Mouse (Mus musculus): ENCODE data around the gene Six5. TPM values are rescaled to one million over a fixed set of nuclear protein-coding genes. Genes with fewer than 3 reads are reported as not detected.

Six5 gene
- polyA plus RNA-seq, 1 experiment = 14.1 TPM

GRCm38 (mm10) chr7:19127744-19128143, 33.4 kb downstream of the Six5 start:
- no peaks in the 10 kb centered on the region for H3K27me3 ChIP-seq (replicated peaks; ENCODE audit: control insufficient read depth, insufficient read depth, low read length)
- DNase-seq = no peak
- TF ChIP-seq POLR2A (IDR thresholded peaks at IDR 0.05; ENCODE audit: low read depth, low read length) (no peak), CTCF (conservative IDR thresholded peaks at IDR 0.05; ENCODE audit: insufficient read depth, insufficient read length, low read depth, low read length) (no peak)
- H3K27ac ChIP-seq (ENCODE audit: insufficient read depth, low read depth, low read length) = no peak overlapping the region
- H3K36me3 ChIP-seq (ENCODE audit: control insufficient read depth, insufficient read depth, low read length) = no peaks in the 10 kb centered on the region
- no peak overlapping the region for H3K4me3 ChIP-seq (ENCODE audit: insufficient read depth, low read depth, low read length)
- 77% methylated on average over 5 of the region's 5 CpGs for WGBS
- H3K4me1 ChIP-seq (ENCODE audit: control insufficient read depth, insufficient read depth, low read length) = peaks cover 15% of the 10 kb centered on the region; the same call in 1 of the 2 replicates

- TF ChIP-seq CTCF (conservative IDR thresholded peaks at IDR 0.05; ENCODE audit: insufficient read depth, insufficient read length, low read depth, low read length) (no peak), POLR2A (IDR thresholded peaks at IDR 0.05; ENCODE audit: low read depth, low read length) (no peak)
These were observed 35.0 kb downstream of the Six5 start for GRCm38 (mm10) chr7:19129396-19129795.

GRCm38 (mm10) chr7:19130657-19131056, 36.3 kb downstream of the Six5 start:
- H3K27ac ChIP-seq (ENCODE audit: insufficient read depth, low read depth, low read length) = peak overlapping the region; percentile 91; the same call in 1 of the 2 replicates
- H3K36me3 ChIP-seq (ENCODE audit: control insufficient read depth, insufficient read depth, low read length) = no peaks in the 10 kb centered on the region
- 19% methylated on average over 4 of the region's 4 CpGs for WGBS
- peaks cover 7% of the 10 kb centered on the region; the same call in 1 of the 2 replicates for H3K4me1 ChIP-seq (ENCODE audit: control insufficient read depth, insufficient read depth, low read length)
- no peaks in the 10 kb centered on the region for H3K27me3 ChIP-seq (replicated peaks; ENCODE audit: control insufficient read depth, insufficient read depth, low read length)
- TF ChIP-seq POLR2A (IDR thresholded peaks at IDR 0.05; ENCODE audit: low read depth, low read length) (no peak), CTCF (conservative IDR thresholded peaks at IDR 0.05; ENCODE audit: insufficient read depth, insufficient read length, low read depth, low read length) (0 out of 2 replicates have a peak, but pooled peaks have one; percentile 3)
- no peak overlapping the region for H3K4me3 ChIP-seq (ENCODE audit: insufficient read depth, low read depth, low read length)
- no peak for DNase-seq

More at GRCm38 (mm10) chr7:19129396-19129795, 35.0 kb downstream of the Six5 start:
- H3K36me3 ChIP-seq (ENCODE audit: control insufficient read depth, insufficient read depth, low read length) = no peaks in the 10 kb centered on the region
- no peak for DNase-seq
- H3K27ac ChIP-seq (ENCODE audit: insufficient read depth, low read depth, low read length) = no peak overlapping the region
- no peak overlapping the region for H3K4me3 ChIP-seq (ENCODE audit: insufficient read depth, low read depth, low read length)
- H3K4me1 ChIP-seq (ENCODE audit: control insufficient read depth, insufficient read depth, low read length) = peaks cover 9% of the 10 kb centered on the region; the same call in 1 of the 2 replicates
- WGBS = 91% methylated on average over 5 of the region's 5 CpGs
- no peaks in the 10 kb centered on the region for H3K27me3 ChIP-seq (replicated peaks; ENCODE audit: control insufficient read depth, insufficient read depth, low read length)

GRCm38 (mm10) chr7:19131324-19131848, 37.0 kb downstream of the Six5 start:
- WGBS = under 1% methylated on average over 39 of the region's 39 CpGs
- TF ChIP-seq CTCF (conservative IDR thresholded peaks at IDR 0.05; ENCODE audit: insufficient read depth, insufficient read length, low read depth, low read length) (peak; percentile 66), POLR2A (IDR thresholded peaks at IDR 0.05; ENCODE audit: low read depth, low read length) (no peak)
- peaks cover 7% of the 10 kb centered on the region; the same call in 1 of the 2 replicates for H3K4me1 ChIP-seq (ENCODE audit: control insufficient read depth, insufficient read depth, low read length)

GRCm38 (mm10) chr7:19136168-19136567, 41.8 kb downstream of the Six5 start:
- no peak for TF ChIP-seq POLR2A (IDR thresholded peaks at IDR 0.05; ENCODE audit: low read depth, low read length)
- TF ChIP-seq CTCF (conservative IDR thresholded peaks at IDR 0.05; ENCODE audit: insufficient read depth, insufficient read length, low read depth, low read length) = no peak
- no peak overlapping the region for H3K27ac ChIP-seq (ENCODE audit: insufficient read depth, low read depth, low read length)
- peaks cover 1% of the 10 kb centered on the region; the same call in 1 of the 2 replicates for H3K36me3 ChIP-seq (ENCODE audit: control insufficient read depth, insufficient read depth, low read length)
- DNase-seq = no peak
- 98% methylated on average over 13 of the region's 13 CpGs for WGBS
- H3K4me1 ChIP-seq (ENCODE audit: control insufficient read depth, insufficient read depth, low read length) = peaks cover 3% of the 10 kb centered on the region; the same call in 1 of the 2 replicates
- H3K4me3 ChIP-seq (ENCODE audit: insufficient read depth, low read depth, low read length) = no peak overlapping the region
- H3K27me3 ChIP-seq (replicated peaks; ENCODE audit: control insufficient read depth, insufficient read depth, low read length) = no peaks in the 10 kb centered on the region

More at GRCm38 (mm10) chr7:19131324-19131848, 37.0 kb downstream of the Six5 start:
- Histone ChIP-seq H3K4me3 (ENCODE audit: insufficient read depth, low read depth, low read length) (peak overlapping the region; percentile 54), H3K36me3 (ENCODE audit: control insufficient read depth, insufficient read depth, low read length) (peaks cover 1% of the 10 kb centered on the region; the same call in 1 of the 2 replicates), H3K27me3 (replicated peaks; ENCODE audit: control insufficient read depth, insufficient read depth, low read length) (no peaks in the 10 kb centered on the region), H3K27ac (ENCODE audit: insufficient read depth, low read depth, low read length) (peak overlapping the region; percentile 91)
- DNase-seq = peak; percentile 99

GRCm38 (mm10) chr7:19136673-19137334, 42.4 kb downstream of the Six5 start:
- no peak overlapping the region for H3K27ac ChIP-seq (ENCODE audit: insufficient read depth, low read depth, low read length)
- 91% methylated on average over 38 of the region's 38 CpGs for WGBS
- peaks cover 1% of the 10 kb centered on the region; the same call in 1 of the 2 replicates for H3K36me3 ChIP-seq (ENCODE audit: control insufficient read depth, insufficient read depth, low read length)
- peaks cover 2% of the 10 kb centered on the region; the same call in 1 of the 2 replicates for H3K4me1 ChIP-seq (ENCODE audit: control insufficient read depth, insufficient read depth, low read length)
- TF ChIP-seq POLR2A (IDR thresholded peaks at IDR 0.05; ENCODE audit: low read depth, low read length) (no peak), CTCF (conservative IDR thresholded peaks at IDR 0.05; ENCODE audit: insufficient read depth, insufficient read length, low read depth, low read length) (no peak)
- no peaks in the 10 kb centered on the region for H3K27me3 ChIP-seq (replicated peaks; ENCODE audit: control insufficient read depth, insufficient read depth, low read length)
- DNase-seq = no peak
- H3K4me3 ChIP-seq (ENCODE audit: insufficient read depth, low read depth, low read length) = no peak overlapping the region

DNA sequence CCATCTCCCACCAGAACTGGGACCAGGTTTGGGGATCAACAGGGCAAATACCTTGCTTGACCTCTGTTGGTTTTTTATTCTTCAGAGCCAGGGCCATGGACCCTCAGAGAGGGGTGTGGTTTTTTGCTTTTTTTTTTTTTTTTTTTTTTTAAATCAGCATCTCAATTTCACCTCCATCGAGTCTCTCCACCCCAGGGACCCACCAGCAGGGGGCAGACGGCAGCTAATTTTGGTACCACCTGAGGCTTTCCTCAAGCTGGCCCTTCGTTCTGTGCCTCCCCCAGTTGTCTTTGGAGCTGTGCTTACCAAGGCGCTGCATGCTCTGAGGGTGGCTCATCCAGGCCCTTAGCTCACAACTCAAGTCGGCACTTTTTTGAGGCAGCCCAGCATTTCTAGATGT, 43.0 kb downstream of the Six5 start:
- DNase-seq = peak; percentile 54
- Histone ChIP-seq H3K36me3 (ENCODE audit: control insufficient read depth, insufficient read depth, low read length) (peaks cover 1% of the 10 kb centered on the region; the same call in 1 of the 2 replicates), H3K27me3 (replicated peaks; ENCODE audit: control insufficient read depth, insufficient read depth, low read length) (no peaks in the 10 kb centered on the region), H3K27ac (ENCODE audit: insufficient read depth, low read depth, low read length) (no peak overlapping the region), H3K4me1 (ENCODE audit: control insufficient read depth, insufficient read depth, low read length) (no peaks in the 10 kb centered on the region), H3K4me3 (ENCODE audit: insufficient read depth, low read depth, low read length) (no peak overlapping the region)
- WGBS = 36% methylated on average over 5 of the region's 5 CpGs
- TF ChIP-seq POLR2A (IDR thresholded peaks at IDR 0.05; ENCODE audit: low read depth, low read length) = no peak
- peak; percentile 48 for TF ChIP-seq CTCF (conservative IDR thresholded peaks at IDR 0.05; ENCODE audit: insufficient read depth, insufficient read length, low read depth, low read length)

All from kidney, adult 2 months (tissue).